Mouse (Mus musculus) gastrocnemius, postnatal 25 days (tissue): ENCODE results near the gene Gclm. TPM values are rescaled to one million over a fixed set of nuclear protein-coding genes. Genes with fewer than 3 reads are reported as not detected.
"Not testable (repeated sequence)": the region's sequence is repeated elsewhere in the genome, so short reads cannot be mapped to it uniquely, and the experiment has no call there.

Experiments
- DNase-seq: peaks from one replicate; pipeline ENCODE4 v3.0.0; 2022
- long read RNA-seq, 2 experiments: library from polyadenylated mRNA; stranded (forward); transcript quantifications; one replicate each; pipeline ENCODE4 v2.0.0; 2021
- total RNA-seq, 2 experiments: library from RNA; stranded (reverse); gene quantifications; 1 replicate in 1 of 2; 2 replicates in 1 of 2; pipeline ENCODE4 v1.2.3; 2021

Gclm gene
- total RNA-seq: 10 to 100 TPM; 21.3 to 21.7 TPM
- long read RNA-seq, experiment 1, full-length matches to known transcripts: 17 of 19 reads
- long read RNA-seq, experiment 1, partial matches to known transcripts: 0 of 19 reads
- long read RNA-seq, experiment 1, other reads (novel, unspliced or antisense): 2 of 19 reads
- long read RNA-seq, experiment 2, full-length matches to known transcripts: 20 of 20 reads
- long read RNA-seq, experiment 2, partial matches to known transcripts: 0 of 20 reads
- long read RNA-seq, experiment 2, other reads (novel, unspliced or antisense): 0 of 20 reads

DNA sequence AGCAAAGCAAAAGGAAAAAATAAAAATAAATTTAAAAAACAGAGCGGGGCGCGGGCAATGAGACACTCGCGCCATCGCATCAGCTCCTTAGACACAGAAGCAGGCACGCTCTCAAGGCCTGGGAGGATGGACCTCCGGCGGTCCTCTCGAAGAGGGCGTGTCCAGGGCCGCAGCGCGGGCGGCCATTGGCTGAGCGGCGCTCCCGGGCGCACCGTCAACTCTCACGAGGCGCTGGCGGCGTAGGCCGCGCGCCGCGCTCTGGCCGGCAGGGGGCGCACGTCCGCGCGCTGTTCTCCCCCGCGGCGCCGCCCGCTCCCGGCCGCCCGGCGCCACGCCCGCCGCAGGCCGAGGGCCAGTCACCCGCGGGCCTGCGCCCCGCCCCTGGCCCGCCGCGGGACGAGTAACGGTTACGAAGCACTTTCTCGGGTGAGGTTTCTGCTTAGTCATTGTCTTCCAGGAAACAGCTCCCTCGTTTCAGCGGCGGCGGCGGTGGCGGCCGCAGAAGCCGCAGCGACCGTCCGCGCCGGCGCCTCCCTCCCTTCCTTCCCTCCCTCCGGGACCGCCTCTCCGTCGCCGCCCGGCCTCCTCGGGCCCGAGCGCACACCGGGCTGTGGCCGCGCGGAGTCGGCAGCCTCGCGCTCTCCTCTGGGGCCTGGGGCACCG, at the start of gene Gclm:
Gene Gclm, plus strand, starts transcription at position 343 of the 663 bp plus-strand sequence.
- DNase-seq: peak; percentile 93

DNA sequence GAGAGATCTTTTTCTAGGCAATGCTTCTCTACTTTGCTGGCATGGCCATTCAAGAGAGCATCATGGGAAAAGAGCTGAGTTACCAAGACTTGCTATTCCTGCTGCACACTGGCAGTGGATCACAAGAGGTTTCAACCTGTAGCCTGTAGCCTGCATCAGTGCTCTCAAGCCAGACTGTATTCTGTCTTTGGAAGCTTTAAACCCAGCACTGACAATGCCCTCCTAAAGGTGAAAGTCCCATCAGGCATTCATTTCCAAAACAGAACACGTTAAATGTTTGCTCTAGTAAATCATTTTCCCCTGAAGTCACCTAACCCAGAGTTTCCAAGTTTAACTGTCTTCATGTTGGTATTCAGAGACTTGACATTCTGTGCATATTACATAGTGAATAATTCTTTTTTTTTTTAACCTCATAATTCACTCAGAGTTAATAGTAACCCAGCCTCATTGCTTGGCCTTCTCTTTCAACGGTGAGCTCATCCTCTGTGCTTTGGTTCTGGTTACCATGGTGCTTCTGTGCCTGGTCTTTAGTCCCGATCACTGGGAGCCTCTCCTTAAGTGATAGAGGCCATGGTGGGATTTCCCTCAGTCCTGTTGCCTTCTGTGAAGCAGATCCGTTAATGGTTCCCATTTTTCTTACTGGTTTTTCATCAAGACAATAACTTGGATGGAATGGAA, 48.6 kb upstream of the Gclm start:
- DNase-seq: no peak

DNA sequence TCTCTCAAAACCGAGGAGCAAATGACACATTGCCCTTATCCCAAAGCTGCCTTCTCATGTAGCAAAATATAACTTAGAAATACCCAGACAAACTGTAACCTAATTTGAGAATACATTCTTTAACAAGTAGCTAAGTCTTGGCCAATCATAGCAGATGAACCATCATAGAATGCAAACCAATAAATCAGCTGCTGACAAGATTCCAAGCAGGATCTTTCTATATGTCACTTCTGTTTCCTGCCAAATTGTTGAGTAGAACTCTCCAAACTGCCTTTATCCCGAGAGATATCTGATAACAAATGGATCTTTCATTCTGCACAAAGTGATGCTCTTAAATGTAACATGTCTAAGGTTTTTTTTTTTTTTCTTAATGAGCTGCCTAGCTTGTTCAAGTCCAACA, 46.8 kb upstream of the Gclm start:
- no peak for DNase-seq

DNA sequence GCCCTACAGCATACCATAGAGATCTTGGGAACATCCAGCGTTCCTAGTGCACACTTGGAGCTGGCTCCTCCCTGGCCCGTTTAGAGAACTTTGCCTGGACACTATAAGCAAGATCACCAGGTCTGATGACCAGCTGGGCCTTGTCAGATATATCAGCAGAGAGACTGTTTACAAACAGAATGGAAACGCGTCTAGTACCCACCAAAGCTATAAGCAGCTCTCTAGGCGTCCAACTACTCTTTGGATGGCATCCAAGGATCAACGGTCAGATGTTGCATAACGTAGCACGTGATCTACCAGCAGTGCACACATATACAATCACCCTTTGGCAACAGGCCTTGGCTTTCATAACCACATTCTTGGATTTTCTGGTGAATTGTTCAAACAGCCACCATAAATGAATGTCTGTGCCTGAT, 46.4 kb upstream of the Gclm start:
- no peak for DNase-seq

DNA sequence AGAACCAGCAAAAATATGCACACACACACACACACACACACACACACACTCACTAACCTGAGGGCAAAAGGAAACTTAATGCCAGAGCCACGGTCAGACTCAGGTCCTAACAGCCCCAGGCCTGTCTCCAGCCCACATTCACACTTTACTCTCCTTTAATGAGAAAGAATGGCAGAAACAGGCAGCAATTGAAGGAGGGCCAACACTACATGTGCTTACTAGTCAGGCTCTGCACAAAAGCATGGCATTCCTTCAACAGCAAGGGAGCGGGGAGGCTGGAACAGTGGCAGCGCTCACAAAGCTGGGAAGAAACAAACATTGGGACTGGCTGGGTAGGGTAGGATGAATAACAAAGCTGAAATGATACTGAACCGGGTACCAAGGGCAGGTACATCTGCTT, 45.8 kb upstream of the Gclm start:
- DNase-seq: no peak

DNA sequence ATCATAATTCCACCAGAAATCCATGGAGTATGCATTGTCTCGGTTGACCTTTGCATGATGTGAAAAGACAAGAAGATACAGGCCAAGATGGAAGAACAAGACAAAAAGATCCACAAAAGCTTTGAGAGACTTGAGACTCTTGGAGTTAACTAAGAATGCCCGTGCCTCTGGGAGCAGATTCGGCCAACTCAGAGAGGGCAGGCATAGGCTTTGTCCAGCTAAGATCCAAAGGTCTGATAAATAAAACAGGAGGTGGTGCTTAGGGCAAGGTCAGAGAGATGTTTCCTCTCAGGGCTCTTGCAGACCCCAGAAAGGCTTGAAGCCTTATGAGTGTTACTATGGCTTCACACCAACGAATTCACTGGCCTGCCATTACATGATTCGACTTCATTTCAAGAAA, 45.3 kb upstream of the Gclm start:
- DNase-seq: no peak

DNA sequence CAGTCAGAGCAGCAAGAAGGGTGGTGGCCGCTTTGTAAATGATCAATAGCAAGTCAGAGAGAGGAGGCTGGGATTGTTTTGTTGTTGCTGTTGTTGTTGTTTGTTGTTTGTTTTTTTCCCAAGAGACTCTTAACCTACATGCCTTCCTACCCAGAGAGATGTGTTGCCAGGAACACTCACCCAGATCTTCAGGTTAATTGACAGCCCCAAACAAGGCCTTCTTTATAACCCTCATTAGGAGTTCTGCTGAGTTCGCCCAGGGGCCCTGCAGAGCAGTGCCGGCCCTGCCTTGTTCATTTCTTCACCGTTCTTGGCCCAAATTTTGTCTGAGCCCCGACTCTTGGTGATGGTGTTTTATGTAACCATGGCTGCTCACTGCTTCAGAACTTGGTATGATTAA, 44.9 kb upstream of the Gclm start:
- no peak for DNase-seq

DNA sequence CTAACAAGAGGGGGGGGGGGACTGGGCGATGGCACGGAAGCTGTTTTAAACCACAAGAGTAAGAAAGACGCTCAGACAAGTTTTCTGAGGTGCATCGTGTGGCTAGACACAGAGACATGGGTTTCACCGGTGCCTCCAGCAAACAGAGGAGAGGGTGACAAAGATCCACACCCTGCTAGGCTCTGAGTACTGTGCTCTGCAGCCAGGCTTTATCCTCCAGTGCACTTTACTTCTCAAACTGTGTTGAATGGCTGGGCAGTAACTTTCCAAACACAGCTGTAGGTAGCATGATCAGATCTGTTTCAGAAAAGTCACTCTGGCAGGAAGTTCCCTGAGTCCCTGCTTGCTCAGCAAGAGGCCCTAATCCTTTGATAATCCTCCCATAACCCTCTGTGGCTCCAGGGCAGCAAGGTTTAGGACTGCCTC, 43.0 kb upstream of the Gclm start:
- no peak for DNase-seq

DNA sequence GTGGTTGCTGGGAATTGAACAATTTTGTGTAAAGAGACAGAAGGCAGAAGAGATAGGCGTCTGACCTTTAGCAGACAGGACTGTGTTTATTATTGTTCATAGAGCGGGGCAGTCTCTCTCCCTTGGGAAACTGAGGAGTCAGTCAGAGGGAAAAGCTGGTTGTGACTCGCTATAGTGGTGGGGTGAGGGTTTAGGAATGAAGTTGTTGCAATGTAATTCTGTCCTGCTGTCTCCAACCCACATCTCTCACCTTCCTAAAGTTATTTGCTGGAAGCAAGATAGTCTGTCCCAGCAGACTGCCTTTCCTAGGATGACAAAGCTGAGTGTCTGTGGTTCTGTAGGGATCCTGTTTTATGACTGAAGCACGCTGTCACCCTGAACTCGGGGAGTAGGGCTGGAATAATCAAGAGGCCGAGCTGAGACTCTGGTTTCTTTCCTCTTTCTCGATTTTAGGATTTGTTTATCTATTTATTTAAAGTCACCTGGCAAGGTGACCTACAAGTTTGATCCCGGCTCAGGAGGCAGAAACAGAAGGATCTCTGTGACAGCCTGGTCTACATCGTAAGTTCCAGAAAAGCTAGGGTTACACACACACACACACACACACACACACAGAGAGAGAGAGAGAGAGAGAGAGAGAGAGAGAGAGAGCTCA, 41.6 kb upstream of the Gclm start:
- DNase-seq: no peak

DNA sequence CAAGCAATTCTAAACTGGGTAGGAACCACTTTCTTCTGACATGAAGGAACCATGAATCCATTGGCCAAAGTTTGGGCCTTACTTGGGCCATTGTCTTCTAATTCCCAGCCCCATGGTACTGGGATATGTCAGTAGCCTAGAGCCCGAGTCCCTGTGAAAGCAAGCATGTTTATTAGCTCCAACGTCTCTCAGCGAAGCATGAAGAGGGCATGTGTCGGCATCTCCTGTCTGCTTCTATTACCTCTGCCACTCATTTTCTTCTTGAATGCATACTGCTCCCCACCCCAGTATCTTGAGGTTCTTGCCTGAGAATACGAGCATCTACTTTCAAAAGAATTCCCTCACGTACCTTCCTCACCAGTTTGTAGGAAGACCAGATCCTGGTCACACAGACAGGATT, 39.6 kb upstream of the Gclm start:
- DNase-seq: no peak

DNA sequence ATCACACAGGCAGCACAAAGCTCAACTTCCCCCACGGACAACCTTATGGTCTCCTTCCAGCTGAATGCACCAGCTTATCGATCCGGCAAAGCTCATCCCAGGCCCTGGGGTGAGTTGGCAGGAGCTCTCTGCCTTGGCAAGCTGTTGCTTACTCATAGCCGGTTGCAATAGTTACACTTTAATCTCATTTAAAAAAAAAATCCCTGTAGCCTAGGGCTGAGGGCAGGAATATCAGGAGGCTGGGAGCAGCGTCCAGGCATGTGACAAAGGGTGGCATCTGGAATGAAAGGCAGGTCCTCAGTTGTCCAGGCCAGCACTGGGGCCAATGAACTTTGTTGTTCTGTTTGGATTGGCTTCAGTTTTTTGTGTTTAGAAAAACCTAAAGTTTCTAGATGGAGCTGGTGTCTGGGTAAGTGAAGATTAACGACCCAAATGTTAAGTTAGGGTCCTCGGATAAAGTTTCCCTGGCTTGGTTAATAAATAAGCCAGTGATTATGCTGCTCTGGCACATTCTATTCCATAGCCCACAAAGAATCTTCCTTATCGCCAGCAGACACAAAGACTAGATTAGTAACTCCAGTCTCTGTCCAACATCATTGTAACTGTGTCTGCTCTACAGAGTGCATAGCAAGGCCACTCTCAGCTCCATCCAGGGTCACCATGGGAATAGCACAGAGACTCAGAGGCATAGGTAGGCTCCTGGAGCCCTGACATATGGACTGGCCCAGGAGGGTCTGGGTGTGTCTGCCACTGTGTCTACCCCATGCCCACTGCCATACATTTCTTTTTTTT, 38.9 kb upstream of the Gclm start:
- DNase-seq: no peak

DNA sequence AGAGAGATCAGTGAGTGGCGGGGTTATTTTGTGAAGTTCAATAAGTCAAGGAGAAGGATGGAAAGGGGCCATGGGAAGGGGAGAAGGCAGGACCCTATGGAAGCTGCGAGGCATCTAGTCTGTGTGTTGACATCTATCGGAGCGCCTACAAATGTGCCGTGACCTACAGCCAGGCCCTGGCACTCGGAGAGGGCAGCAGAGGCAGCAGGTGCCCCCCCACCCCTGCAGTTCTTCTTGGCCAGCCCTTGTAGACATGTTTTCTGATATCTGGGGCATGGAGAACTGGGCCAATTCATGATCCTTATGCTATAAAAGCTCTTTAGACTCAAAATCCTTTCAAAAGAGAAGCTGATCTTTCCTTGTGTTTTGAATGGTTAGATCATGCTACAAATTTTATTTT, 37.6 kb upstream of the Gclm start:
- DNase-seq: no peak

DNA sequence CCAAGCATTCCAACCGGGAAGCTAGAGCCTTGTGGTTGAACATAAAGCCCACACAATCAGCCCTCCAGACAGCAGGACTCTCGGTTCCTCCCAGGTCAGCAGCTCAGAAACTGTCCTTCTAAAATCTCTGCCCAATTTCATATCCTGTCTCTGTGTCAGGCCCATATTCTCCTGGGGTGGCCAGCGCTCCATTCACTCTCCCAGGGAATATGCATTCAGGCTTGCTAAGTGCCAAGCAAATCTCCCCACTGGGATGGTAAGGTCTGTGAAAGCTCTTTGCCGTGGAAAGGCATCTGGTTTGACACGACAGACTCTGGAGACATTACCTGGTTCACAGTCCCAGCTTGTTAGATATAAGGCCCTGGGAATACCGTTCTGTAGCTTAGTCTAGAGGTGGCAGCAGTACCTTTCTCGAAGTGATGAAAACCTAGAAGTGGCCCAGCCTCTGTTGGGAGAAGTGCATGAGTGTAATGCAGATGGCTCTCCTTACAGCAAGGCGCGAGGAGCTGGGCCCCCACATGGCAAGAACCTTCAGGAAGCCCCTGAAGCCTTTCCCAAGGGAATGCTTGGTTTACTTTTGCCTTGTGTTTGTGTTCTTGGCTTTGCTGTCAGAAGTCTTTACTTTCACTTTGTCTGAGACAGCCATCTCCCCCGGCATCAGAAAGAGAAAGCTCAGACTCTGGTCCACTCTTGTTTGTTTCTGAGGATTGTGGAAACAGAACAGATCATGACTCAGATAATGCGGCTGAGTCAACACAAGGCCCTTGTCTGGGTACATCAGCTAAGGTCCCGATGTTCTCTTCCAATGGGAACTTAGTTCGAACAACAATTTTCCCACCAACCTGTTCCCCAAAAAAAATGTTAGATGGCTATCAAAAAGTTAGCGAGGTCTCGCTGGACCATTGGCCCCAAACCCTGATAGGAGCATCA, 36.8 kb upstream of the Gclm start:
- DNase-seq: no peak

DNA sequence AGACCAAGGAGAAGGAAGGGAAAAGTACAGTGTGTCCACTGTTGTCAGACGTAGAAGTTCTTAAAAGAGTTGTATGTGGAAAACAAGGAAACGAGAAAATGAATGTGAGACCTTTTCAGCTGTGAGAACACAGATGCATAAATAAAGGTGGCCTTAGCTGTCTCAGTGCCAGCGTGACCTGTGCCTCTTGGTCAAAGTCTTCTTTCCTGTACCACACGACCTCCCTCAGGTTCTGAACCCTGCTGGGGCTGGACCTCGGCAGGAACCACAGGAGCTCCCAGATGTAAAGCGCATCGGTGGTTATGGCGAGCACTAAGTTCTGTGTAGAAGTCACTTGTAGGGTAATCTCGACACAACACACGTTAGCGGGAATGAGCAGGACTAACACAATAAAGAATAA, 35.8 kb upstream of the Gclm start:
- DNase-seq: no peak

DNA sequence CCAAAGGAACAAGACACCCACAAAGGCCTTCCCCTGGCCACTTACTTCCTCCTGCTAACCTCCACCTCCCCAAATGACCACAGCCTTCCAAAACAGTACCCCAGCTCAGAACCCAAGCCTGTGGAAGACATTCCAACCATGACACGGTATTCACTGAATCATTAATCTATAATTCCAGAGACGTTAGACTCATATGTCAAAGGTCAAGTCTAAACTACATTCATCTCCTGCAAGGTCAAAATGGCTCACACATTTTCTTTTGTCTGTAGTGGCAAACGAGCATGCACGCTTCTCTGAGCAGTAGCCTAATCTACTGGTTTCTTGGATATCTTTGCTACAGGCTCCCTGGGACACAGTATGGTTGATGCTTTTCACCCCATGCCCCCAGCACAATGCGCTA, 34.9 kb upstream of the Gclm start:
- no peak for DNase-seq

DNA sequence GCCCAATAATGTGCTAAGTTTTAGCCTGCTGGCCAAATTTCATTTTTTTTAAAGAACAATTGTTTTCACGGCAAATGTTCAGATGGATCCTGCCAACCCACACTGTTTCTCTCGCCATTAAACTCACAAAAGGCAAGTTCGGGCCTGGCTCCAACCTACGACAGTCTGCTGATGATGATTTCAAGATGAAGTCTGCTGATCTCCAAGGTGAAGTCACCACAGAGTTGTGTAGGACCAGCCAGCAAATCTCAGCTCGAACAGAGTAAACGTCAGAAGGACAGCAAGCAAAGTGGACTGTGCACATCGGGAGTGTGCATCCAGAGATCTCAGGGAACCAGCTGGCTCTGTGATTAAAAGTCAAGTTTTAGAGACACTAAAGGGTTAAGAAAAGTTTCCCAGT, 34.5 kb upstream of the Gclm start:
- no peak for DNase-seq

DNA sequence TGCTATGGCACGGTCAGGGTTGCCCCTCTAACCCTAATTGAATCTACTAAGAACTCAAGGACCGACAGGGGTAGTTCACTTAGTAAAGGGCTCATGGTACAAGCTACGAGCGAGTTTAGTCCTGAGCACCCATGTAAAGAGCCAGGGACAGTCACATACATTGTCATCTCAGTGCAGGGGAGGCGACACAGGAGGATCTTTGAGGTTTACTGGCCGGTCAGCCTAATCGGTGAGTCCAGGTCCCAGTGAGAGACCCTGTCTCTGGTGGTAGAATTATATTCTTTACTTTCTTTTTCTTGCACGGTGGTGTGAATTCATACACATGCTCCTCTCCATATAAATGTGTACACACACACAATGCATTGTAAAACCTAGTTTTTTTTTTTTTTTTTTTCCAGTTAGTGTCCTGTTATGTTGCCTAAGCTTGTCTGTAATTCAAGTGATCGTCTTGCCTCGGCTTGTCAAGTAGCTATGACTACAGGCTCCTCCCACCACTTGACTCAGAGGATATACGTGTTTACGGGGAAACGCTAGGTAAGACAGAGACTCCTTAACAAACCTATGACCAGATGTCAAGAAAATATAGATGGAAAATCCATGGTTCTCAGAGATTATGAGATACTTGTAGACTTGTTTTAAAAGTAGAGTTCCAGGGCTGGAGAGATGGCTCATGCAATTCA, 33.8 kb upstream of the Gclm start:
- DNase-seq: no peak

DNA sequence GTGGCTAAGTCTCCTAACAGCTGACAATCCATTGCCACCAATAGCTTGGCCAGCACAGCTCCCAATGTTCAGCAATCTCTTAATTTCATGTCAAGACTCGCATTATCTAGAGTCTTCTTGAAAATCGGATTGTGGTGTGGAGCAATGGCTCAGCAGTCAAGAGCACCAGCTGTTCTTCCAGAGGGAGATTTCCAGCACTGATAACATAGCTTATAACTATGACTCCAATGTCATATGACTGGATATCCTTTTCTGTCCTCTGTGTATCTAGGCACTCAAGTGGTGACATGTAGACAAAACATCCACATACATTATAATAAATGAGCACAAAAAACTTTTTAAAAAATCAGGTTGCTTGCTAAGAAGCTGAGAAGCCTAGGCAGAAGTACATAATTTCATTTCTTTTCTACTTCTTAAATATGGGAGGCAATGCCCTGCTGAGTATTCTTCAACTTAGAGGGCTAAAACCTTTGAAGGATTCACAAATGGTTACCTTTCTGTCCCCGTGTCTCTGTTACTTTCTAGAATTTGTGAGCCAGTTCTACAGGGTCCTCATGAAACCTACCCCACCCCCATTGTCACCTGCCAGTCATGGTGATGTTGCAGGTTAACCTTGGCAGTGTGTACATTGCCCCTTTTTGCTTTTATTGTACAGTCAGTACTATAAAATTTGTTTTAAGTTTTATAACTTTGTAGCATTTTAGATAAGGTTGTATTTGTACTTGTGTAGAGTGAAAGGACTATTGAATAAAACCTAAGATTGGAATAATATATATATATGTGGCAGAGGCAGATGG, 23.9 kb upstream of the Gclm start:
- no peak for DNase-seq

DNA sequence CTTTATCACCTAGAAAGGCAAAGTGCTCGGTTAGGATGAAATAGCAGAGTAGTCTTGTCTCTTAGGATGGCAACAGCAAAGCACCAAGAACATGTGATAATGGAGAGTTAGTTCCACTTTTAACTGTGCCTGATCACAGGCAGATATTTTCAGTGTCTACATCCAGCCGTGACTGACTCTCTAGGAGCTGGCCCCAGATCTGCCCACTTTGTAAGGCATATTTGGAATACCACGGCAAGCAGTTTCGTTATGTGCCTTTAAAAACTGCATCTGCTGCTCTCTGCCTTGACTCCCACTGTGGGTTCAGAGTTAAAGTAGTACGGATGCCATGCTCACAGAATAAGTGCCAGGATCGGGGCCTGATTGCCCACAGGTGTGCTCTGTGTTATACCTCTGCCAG, 18.4 kb upstream of the Gclm start:
- not testable (repeated sequence) for DNase-seq

DNA sequence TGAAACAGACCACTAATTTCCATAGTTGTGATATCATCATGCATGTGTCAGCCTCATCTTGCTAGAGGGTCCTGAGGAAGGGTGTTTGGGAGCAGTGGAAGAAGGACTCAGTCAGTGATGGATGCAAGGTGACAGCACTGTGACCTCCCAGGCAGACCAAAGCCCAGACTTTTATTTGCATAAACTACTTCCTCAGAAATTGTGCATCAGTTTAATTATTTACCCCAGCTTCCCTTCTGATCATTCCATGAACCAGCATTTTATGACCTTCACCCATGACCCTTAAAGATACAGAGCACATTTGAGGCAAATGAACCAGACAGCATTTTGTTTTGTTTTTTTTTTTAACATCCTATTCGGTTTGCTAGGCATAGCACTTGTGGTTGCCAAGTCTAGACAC, 9.6 kb upstream of the Gclm start:
- DNase-seq: no peak
